Mouse (Mus musculus) kidney, postnatal 14 days (tissue): ENCODE data around the gene Olfr381.
"Not testable (repeated sequence)": the region's sequence is repeated elsewhere in the genome, so short reads cannot be mapped to it uniquely, and the experiment has no call there.

Experiments
- DNase-seq: peaks from one replicate; pipeline ENCODE4 v3.0.0; 2022; ENCODE audit warnings: mixed read lengths

Gene Olfr381

DNA sequence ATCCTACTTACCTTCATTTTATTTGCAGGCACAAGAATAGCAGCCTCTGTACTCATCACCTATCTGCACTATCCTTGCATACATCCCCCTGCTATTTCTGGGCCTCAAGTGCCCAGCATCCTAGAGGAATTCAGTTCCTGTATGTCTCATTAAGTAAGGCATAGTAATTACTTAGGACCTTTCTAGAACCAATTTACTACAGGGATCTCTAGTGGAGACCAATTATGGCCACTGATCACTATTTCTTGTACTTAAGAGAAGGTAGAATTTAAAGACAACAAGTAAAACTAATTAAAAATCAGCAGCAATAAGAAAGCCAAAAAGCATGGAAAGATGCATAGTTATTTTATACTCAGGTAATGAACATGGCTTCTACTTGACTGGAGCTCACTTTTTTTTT, at the start of gene Olfr381:
TSS of gene Olfr381 (minus strand) at position 101 of the 400 bp plus-strand sequence.
- no peak for DNase-seq

DNA sequence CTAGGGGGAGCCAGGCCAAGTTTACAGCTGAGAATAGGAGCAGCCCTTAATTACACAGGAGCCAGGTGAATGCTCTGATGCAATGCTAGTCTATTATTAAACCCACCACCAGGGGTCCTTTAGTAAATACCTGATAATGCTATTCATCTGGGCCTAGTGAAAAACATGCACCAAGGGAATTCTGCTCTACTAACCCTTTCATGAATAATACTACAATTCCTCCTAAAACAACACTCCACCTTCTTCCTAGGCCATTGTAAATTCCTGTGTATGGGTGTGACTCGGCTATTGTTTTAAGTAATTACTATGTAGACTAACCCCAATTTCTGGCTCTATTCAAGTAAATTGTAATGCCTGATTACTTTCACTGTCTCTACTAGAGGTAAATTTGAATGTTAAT, 37.6 kb upstream of the Olfr381 start:
- not testable (repeated sequence) for DNase-seq

GRCm38 (mm10) chr11:73517097-73517496, 25.7 kb upstream of the Olfr381 start, which contains the start of gene Olfr382:
Olfr382 (minus strand) TSS chr11:73517197.
- DNase-seq, result no peak

DNA sequence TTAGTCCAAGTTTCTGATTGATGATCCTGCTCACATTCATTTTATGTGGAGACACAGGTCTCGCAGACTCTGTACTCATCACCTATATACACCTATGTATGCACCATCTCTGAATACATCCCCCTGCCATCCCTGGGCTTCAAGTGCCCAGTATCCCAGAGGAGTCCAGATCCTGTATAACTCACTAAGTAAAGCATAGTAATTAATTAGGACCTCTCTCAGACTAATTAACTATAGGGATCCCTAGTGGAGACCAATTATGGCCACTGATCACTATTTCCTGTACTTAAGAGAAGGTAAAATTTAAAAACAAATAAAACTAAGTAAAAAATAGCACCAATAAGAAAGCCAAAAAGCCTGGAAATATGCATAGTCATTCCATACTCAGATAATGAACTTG, 34.0 kb downstream of the Olfr381 start, which contains the start of gene Olfr380:
TSS of gene Olfr380 (minus strand) at position 101 of the 400 bp plus-strand sequence.
- DNase-seq, result no peak
